Mouse (Mus musculus) lung, embryonic 16.5 days (tissue): ENCODE measurements at regions not wholly inside any gene's neighbourhood (a gene's known extent, or its start where the extent isn't known, plus 50 kb on each side); places are given as distances from the start of the nearest gene placed in this dataset.

Source experiments
- ATAC-seq: fragments of 200-750 bp; cut with Nextera tagmentation; 2 replicates; pipeline ENCODE4 v1.8.0; 2017; ENCODE audit warnings: low read depth, mild to moderate bottlenecking, moderate library complexity
- H3K27ac ChIP-seq: fragments of 300-500 bp; sonication (generic); 2 replicates; pipeline ENCODE4 v1.5.1; 2014; ENCODE audit warnings: mild to moderate bottlenecking, control low read depth, low read length
- H3K27me3 ChIP-seq: fragments of 300-500 bp; sonication (generic); 2 replicates; pipeline ENCODE4 v1.6.1; 2014; ENCODE audit warnings: low read depth, low read length, mixed read lengths; ENCODE audit not compliant: control insufficient read depth, insufficient read depth
- H3K36me3 ChIP-seq: fragments of 300-500 bp; sonication (generic); 2 replicates; pipeline ENCODE4 v1.6.1; 2014; ENCODE audit warnings: low read length; ENCODE audit not compliant: control insufficient read depth, insufficient read depth
- H3K4me1 ChIP-seq: fragments of 300-500 bp; sonication (generic); replicated peaks from 2 replicates; pipeline ENCODE4 v1.6.1; 2014; ENCODE audit warnings: low read length, mixed read lengths; ENCODE audit not compliant: control insufficient read depth, insufficient read depth
- H3K4me2 ChIP-seq: fragments of 300-500 bp; sonication (generic); 2 replicates; pipeline ENCODE4 v1.6.1; 2014; ENCODE audit warnings: low read depth, low read length, control low read depth
- H3K4me3 ChIP-seq: fragments of 300-500 bp; sonication (generic); 2 replicates; pipeline ENCODE4 v1.5.1; 2014; ENCODE audit warnings: mild to moderate bottlenecking, low read length, control low read depth
- H3K9ac ChIP-seq: fragments of 300-500 bp; sonication (generic); 2 replicates; pipeline ENCODE4 v1.6.1; 2014; ENCODE audit warnings: low read length, control low read depth
- H3K9me3 ChIP-seq: fragments of 300-500 bp; sonication (generic); 2 replicates; pipeline ENCODE4 v1.6.1; 2016; ENCODE audit warnings: low read length; ENCODE audit not compliant: control insufficient read depth
- WGBS: fragments of 180-500 bp; shearing (Covaris S2); extraction: QIAGEN DNeasy Blood & Tissue Kit; methylation state at CpG from one replicate; pipeline ENCODE4 v1.1.7; 2014; 5-methylcytosine and 5-hydroxymethylcytosine counted together

GRCm38 (mm10) chr10:37322809-37323208, 184.1 kb upstream of the Marcks start:
- H3K4me3 ChIP-seq, result no peak overlapping the region
- no peaks in the 10 kb centered on the region for H3K9me3 ChIP-seq
- H3K9ac ChIP-seq, result no peak overlapping the region
- no peak for ATAC-seq
- WGBS, result 78% methylated on average over 1 of the region's 1 CpGs
- H3K27me3 ChIP-seq, result no peaks in the 10 kb centered on the region
- H3K4me2 ChIP-seq, result no peak overlapping the region
- no peak overlapping the region for H3K27ac ChIP-seq
- H3K4me1 ChIP-seq, result no peaks in the 10 kb centered on the region; the same call in 1 of the 2 replicates
- no peaks in the 10 kb centered on the region for H3K36me3 ChIP-seq

GRCm38 (mm10) chr10:37322310-37322709, 183.6 kb upstream of the Marcks start:
- ATAC-seq, result no peak
- Histone ChIP-seq H3K27ac (no peak overlapping the region), H3K27me3 (no peaks in the 10 kb centered on the region), H3K9me3 (no peaks in the 10 kb centered on the region), H3K4me1 (no peaks in the 10 kb centered on the region; the same call in 1 of the 2 replicates), H3K4me2 (no peak overlapping the region), H3K9ac (no peak overlapping the region), H3K4me3 (no peak overlapping the region), H3K36me3 (no peaks in the 10 kb centered on the region)
- 91% methylated on average over 5 of the region's 5 CpGs for WGBS

GRCm38 (mm10) chr10:37321171-37321570, 182.5 kb upstream of the Marcks start:
- Histone ChIP-seq H3K4me1 (no peaks in the 10 kb centered on the region; the same call in 1 of the 2 replicates), H3K27ac (no peak overlapping the region), H3K36me3 (no peaks in the 10 kb centered on the region), H3K4me2 (no peak overlapping the region), H3K9ac (no peak overlapping the region), H3K4me3 (no peak overlapping the region), H3K9me3 (no peaks in the 10 kb centered on the region), H3K27me3 (no peaks in the 10 kb centered on the region)
- ATAC-seq, result no peak
- 74% methylated on average over 3 of the region's 3 CpGs for WGBS

- no peak overlapping the region for H3K4me2 ChIP-seq
- no peaks in the 10 kb centered on the region for H3K36me3 ChIP-seq
- no peak overlapping the region for H3K27ac ChIP-seq
- no peaks in the 10 kb centered on the region for H3K4me1 ChIP-seq
- no peaks in the 10 kb centered on the region for H3K9me3 ChIP-seq
- H3K9ac ChIP-seq, result no peak overlapping the region
- H3K27me3 ChIP-seq, result no peaks in the 10 kb centered on the region
- H3K4me3 ChIP-seq, result no peak overlapping the region
- WGBS, result 89% methylated on average over 8 of the region's 8 CpGs
- ATAC-seq, result no peak
These were observed 181.2 kb upstream of the Marcks start for GRCm38 (mm10) chr10:37319746-37320430.

- no peak for ATAC-seq
- Histone ChIP-seq H3K36me3 (no peaks in the 10 kb centered on the region), H3K4me3 (no peak overlapping the region), H3K4me1 (no peaks in the 10 kb centered on the region), H3K27me3 (no peaks in the 10 kb centered on the region), H3K27ac (no peak overlapping the region), H3K9ac (no peak overlapping the region), H3K9me3 (no peaks in the 10 kb centered on the region), H3K4me2 (no peak overlapping the region)
- 71% methylated on average over 3 of the region's 3 CpGs for WGBS
These were observed 178.0 kb upstream of the Marcks start for GRCm38 (mm10) chr10:37316701-37317100.

- no peak for ATAC-seq
- no peak overlapping the region for H3K9ac ChIP-seq
- no peak overlapping the region for H3K4me3 ChIP-seq
- no peaks in the 10 kb centered on the region for H3K4me1 ChIP-seq
- no peaks in the 10 kb centered on the region for H3K9me3 ChIP-seq
- no peaks in the 10 kb centered on the region for H3K36me3 ChIP-seq
- H3K4me2 ChIP-seq, result no peak overlapping the region
- 86% methylated on average over 1 of the region's 1 CpGs for WGBS
- no peaks in the 10 kb centered on the region for H3K27me3 ChIP-seq
- no peak overlapping the region for H3K27ac ChIP-seq
These were observed 177.1 kb upstream of the Marcks start for GRCm38 (mm10) chr10:37315804-37316203.

- no peaks in the 10 kb centered on the region for H3K4me1 ChIP-seq
- ATAC-seq, result no peak
- H3K27me3 ChIP-seq, result no peaks in the 10 kb centered on the region
- no peak overlapping the region for H3K4me3 ChIP-seq
- no peaks in the 10 kb centered on the region for H3K9me3 ChIP-seq
- 70% methylated on average over 5 of the region's 5 CpGs for WGBS
- no peak overlapping the region for H3K9ac ChIP-seq
- no peaks in the 10 kb centered on the region for H3K36me3 ChIP-seq
- no peak overlapping the region for H3K4me2 ChIP-seq
- H3K27ac ChIP-seq, result no peak overlapping the region
These were observed 176.2 kb upstream of the Marcks start for GRCm38 (mm10) chr10:37314746-37315430.

GRCm38 (mm10) chr10:37313461-37313860, 174.7 kb upstream of the Marcks start:
- Histone ChIP-seq H3K27me3 (no peaks in the 10 kb centered on the region), H3K27ac (no peak overlapping the region), H3K4me2 (no peak overlapping the region), H3K4me1 (no peaks in the 10 kb centered on the region), H3K36me3 (no peaks in the 10 kb centered on the region), H3K9ac (no peak overlapping the region), H3K9me3 (no peaks in the 10 kb centered on the region), H3K4me3 (no peak overlapping the region)
- no peak for ATAC-seq

GRCm38 (mm10) chr10:37310266-37310945, 171.7 kb upstream of the Marcks start:
- ATAC-seq, result no peak
- Histone ChIP-seq H3K27ac (no peak overlapping the region), H3K9me3 (no peaks in the 10 kb centered on the region), H3K36me3 (no peaks in the 10 kb centered on the region), H3K27me3 (no peaks in the 10 kb centered on the region), H3K4me2 (no peak overlapping the region), H3K4me3 (no peak overlapping the region), H3K9ac (no peak overlapping the region), H3K4me1 (no peaks in the 10 kb centered on the region)
- 83% methylated on average over 2 of the region's 2 CpGs for WGBS
